Mouse (Mus musculus): Measurements from ENCODE around the gene Hspb7.

DNA sequence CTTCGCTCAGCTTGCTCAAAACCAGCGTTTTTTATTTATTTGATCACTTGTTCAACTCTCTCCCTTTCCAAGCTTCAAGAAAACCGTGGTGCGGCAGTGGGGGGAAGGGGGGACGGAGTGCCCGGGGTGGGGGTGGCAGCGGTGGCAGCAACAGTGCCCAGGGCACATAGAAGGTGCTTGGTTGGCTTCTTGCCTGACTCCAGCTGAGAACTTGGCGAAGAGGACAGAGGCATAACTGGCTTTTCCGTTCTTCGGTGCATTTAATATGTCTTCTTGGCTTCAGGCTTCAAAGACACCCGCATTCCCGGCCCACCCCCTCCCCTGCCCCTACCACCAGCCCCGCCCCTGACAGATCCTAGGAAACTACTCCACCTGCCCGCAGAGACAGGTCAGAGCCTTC is 12.1 kb downstream of the Hspb7 start:
- TF ChIP-seq CTCF (IDR thresholded peaks at IDR 0.05; ENCODE audit: control insufficient read depth, insufficient read depth, insufficient read length), result no peak
- TF ChIP-seq MYOD1 (IDR thresholded peaks at IDR 0.05; ENCODE audit: control insufficient read depth, insufficient read length, low read depth), result no peak

Measured in C2C12 (cell line).